Mouse (Mus musculus): ENCODE results near the gene Parva. TPM values are rescaled to one million over a fixed set of nuclear protein-coding genes. Genes with fewer than 3 reads are reported as not detected.

The Parva gene
- polyA plus RNA-seq, 1 experiment from 2014 or later = 18.4 TPM

DNA sequence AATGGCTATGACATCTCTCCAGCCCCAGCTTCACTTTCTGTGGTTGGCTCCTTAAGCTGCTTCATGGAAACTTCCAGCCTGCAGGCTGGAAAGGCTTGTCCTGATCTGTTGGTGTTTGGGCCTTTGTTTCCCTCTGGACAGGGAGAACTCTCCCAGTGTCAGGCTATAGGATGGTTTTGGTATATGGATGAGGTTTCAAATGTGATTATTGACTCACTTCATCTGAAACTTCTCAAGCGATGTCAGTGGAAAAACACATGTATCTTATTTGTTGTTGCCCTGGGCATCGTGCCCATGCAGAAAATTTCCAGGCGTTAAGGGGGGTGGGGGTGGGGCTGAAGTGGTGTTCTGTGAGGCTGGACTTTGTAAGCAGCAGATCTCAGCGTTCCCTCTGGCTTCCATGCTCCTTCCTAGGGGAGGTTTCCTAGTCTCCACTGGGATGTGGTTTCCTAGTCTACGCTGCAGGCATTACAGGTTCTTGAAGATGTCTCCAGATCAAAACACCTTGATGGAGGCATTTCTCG, 155.6 kb downstream of the Parva start:
- 84% methylated on average over 6 of the region's 6 CpGs for WGBS

DNA sequence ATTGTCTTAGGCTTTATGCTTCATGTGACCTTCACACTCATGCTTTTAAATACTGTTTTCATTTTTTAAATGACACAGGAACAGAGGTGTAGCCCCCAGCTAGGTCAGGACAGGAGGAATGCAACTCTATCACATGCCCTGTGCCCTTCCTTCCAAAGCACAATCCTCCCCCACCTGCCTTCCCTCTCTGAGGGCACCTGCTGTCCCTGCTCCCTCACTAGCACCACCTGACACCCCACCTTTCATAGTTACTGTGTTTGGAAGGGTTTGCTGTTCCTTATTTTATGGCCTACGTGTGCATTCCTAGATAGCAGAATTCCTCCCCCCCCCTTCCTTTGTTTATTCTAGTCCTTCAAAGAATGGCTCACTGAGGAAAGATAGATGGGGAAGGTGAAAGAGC, 160.1 kb downstream of the Parva start:
- H3K4me2 ChIP-seq (ENCODE audit: low read depth, low read length) = no peak overlapping the region
- no peaks in the 10 kb centered on the region for H3K4me1 ChIP-seq (ENCODE audit: control insufficient read depth, insufficient read depth, low read length)
- no peak overlapping the region for H3K9ac ChIP-seq (replicated peaks; ENCODE audit: low read depth, low read length)
- H3K4me3 ChIP-seq (ENCODE audit: low read depth, low read length) = no peak overlapping the region
- no peaks in the 10 kb centered on the region for H3K36me3 ChIP-seq (ENCODE audit: control insufficient read depth, insufficient read depth, low read length)
- H3K27ac ChIP-seq (ENCODE audit: low read depth, low read length) = no peak overlapping the region
- no peaks in the 10 kb centered on the region for H3K9me3 ChIP-seq (ENCODE audit: control insufficient read depth, low read length)
- H3K27me3 ChIP-seq (ENCODE audit: control insufficient read depth, insufficient read depth, low read length) = no peaks in the 10 kb centered on the region
- 65% methylated on average over 1 of the region's 1 CpGs for WGBS
- ATAC-seq (ENCODE audit: low read depth) = no peak

More for the DNA sequence above, 155.6 kb downstream of the Parva start:
- H3K4me3 ChIP-seq (ENCODE audit: low read depth, low read length) = no peak overlapping the region
- H3K9me3 ChIP-seq (ENCODE audit: control insufficient read depth, low read length) = no peaks in the 10 kb centered on the region
- H3K36me3 ChIP-seq (ENCODE audit: control insufficient read depth, insufficient read depth, low read length) = no peaks in the 10 kb centered on the region
- no peaks in the 10 kb centered on the region for H3K27me3 ChIP-seq (ENCODE audit: control insufficient read depth, insufficient read depth, low read length)
- H3K27ac ChIP-seq (ENCODE audit: low read depth, low read length) = no peak overlapping the region
- no peaks in the 10 kb centered on the region for H3K4me1 ChIP-seq (ENCODE audit: control insufficient read depth, insufficient read depth, low read length)
- no peak overlapping the region for H3K4me2 ChIP-seq (ENCODE audit: low read depth, low read length)
- no peak for ATAC-seq (ENCODE audit: low read depth)
- H3K9ac ChIP-seq (replicated peaks; ENCODE audit: low read depth, low read length) = no peak overlapping the region

DNA sequence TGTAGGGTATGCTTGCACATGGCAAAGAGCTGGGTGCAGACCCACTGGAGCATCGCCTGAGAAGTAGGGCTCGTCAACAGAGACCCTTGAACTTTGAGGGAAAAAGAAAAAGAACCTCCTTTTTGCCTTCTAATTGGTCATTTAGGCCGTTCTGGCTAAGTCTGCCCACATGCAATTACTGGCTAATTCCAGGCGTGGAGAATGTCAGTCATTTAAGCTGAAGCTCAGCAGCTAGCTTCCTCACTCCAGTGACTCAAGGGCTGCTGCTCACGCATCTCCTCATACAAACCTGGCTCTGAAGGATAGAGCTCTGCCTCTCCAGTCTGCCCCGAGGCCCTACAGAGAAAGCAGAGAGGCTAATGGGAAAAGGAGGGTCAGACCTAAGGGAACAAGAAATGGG, 162.2 kb downstream of the Parva start:
- ATAC-seq (ENCODE audit: low read depth) = no peak
- Histone ChIP-seq H3K4me1 (ENCODE audit: control insufficient read depth, insufficient read depth, low read length) (no peaks in the 10 kb centered on the region), H3K4me2 (ENCODE audit: low read depth, low read length) (no peak overlapping the region), H3K27me3 (ENCODE audit: control insufficient read depth, insufficient read depth, low read length) (no peaks in the 10 kb centered on the region), H3K36me3 (ENCODE audit: control insufficient read depth, insufficient read depth, low read length) (no peaks in the 10 kb centered on the region), H3K27ac (ENCODE audit: low read depth, low read length) (no peak overlapping the region), H3K9ac (replicated peaks; ENCODE audit: low read depth, low read length) (no peak overlapping the region), H3K9me3 (ENCODE audit: control insufficient read depth, low read length) (no peaks in the 10 kb centered on the region), H3K4me3 (ENCODE audit: low read depth, low read length) (no peak overlapping the region)
- 56% methylated on average over 6 of the region's 6 CpGs for WGBS

DNA sequence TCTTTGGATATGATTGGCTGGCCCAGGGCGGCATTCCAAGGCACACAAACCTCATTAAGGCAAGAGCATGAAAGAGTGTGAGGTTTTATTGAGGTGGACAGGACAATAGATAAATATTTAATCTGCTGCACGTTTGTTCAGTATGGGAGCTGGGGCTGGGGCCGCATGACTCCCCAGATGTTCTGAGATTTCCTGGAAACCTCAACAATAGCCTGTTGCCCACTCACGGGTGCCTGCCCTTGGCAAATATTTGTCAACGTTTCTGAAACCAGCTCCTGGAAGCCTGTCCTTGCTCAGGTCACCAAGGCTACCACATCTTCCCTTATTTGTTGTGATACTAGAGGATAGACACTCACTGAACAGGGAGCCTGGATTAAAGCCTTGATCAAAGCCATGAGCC, 166.3 kb downstream of the Parva start:
- H3K27ac ChIP-seq (ENCODE audit: low read depth, low read length) = no peak overlapping the region
- H3K4me1 ChIP-seq (ENCODE audit: control insufficient read depth, insufficient read depth, low read length) = no peaks in the 10 kb centered on the region
- no peaks in the 10 kb centered on the region for H3K9me3 ChIP-seq (ENCODE audit: control insufficient read depth, low read length)
- no peak overlapping the region for H3K9ac ChIP-seq (replicated peaks; ENCODE audit: low read depth, low read length)
- no peaks in the 10 kb centered on the region for H3K27me3 ChIP-seq (ENCODE audit: control insufficient read depth, insufficient read depth, low read length)
- H3K36me3 ChIP-seq (ENCODE audit: control insufficient read depth, insufficient read depth, low read length) = no peaks in the 10 kb centered on the region
- ATAC-seq (ENCODE audit: low read depth) = no peak
- WGBS = 75% methylated on average over 5 of the region's 5 CpGs
- no peak overlapping the region for H3K4me2 ChIP-seq (ENCODE audit: low read depth, low read length)
- H3K4me3 ChIP-seq (ENCODE audit: low read depth, low read length) = no peak overlapping the region

DNA sequence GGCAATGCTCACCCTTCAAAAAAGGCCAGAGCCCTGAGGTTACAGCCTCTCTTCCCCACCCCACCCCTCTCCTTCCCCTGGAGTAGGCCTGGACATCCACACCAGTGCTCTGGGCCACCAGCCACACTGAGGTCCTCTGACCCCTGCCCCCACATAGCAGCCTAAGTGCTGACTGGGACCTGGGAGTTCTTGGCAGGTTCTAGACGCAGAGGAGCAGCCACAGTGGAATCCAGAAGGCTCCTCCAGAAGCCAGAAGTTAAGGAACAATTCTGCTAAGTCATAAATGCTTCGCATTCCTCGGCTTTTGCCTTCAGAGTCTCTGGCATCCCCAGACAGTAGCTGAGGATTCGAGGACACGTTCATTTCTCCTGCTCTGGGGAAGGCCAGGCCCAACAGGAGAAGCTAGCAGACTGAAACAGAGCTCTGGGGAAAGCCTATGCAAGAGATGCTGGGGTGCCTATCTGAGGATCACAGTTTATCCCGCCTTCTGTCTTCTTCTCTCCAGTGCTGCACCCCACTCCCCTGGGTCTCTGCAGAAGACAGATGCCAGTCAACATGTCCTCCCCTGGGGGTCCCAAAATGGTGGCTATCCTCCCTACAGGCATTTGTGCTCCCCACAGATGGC, 168.0 kb downstream of the Parva start:
- Histone ChIP-seq H3K9ac (replicated peaks; ENCODE audit: low read depth, low read length) (no peak overlapping the region), H3K4me2 (ENCODE audit: low read depth, low read length) (no peak overlapping the region), H3K9me3 (ENCODE audit: control insufficient read depth, low read length) (no peaks in the 10 kb centered on the region), H3K4me3 (ENCODE audit: low read depth, low read length) (no peak overlapping the region), H3K27ac (ENCODE audit: low read depth, low read length) (no peak overlapping the region), H3K4me1 (ENCODE audit: control insufficient read depth, insufficient read depth, low read length) (no peaks in the 10 kb centered on the region), H3K36me3 (ENCODE audit: control insufficient read depth, insufficient read depth, low read length) (no peaks in the 10 kb centered on the region), H3K27me3 (ENCODE audit: control insufficient read depth, insufficient read depth, low read length) (no peaks in the 10 kb centered on the region)
- ATAC-seq (ENCODE audit: low read depth) = no peak
- 52% methylated on average over 6 of the region's 6 CpGs for WGBS

DNA sequence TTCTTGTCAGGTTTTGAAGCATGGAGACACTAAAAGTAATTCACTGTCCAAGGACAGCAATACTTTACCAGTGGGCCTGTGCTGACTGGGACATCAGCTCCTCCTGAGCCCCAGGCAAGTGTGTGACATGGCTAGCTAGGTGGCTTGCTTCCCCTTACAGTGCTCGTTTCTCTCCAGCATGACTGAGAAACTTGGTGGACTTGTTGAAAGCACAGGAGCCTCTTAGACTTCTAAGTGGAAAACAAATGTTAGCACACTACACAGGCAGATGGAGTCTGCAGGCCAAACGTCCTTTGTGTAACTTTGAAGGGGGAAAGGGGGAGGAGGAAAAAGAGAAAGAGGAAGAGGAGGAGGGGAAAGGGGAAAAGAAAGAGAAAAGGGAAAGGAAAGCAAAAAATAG, 172.3 kb downstream of the Parva start:
- Histone ChIP-seq H3K27me3 (ENCODE audit: control insufficient read depth, insufficient read depth, low read length) (no peaks in the 10 kb centered on the region), H3K4me2 (ENCODE audit: low read depth, low read length) (no peak overlapping the region), H3K9ac (replicated peaks; ENCODE audit: low read depth, low read length) (no peak overlapping the region), H3K4me1 (ENCODE audit: control insufficient read depth, insufficient read depth, low read length) (peaks cover 5% of the 10 kb centered on the region; the same call in 1 of the 2 replicates), H3K4me3 (ENCODE audit: low read depth, low read length) (no peak overlapping the region), H3K9me3 (ENCODE audit: control insufficient read depth, low read length) (no peaks in the 10 kb centered on the region), H3K36me3 (ENCODE audit: control insufficient read depth, insufficient read depth, low read length) (no peaks in the 10 kb centered on the region), H3K27ac (ENCODE audit: low read depth, low read length) (no peak overlapping the region)
- no peak for ATAC-seq (ENCODE audit: low read depth)
- WGBS = 32% methylated on average over 2 of the region's 2 CpGs

DNA sequence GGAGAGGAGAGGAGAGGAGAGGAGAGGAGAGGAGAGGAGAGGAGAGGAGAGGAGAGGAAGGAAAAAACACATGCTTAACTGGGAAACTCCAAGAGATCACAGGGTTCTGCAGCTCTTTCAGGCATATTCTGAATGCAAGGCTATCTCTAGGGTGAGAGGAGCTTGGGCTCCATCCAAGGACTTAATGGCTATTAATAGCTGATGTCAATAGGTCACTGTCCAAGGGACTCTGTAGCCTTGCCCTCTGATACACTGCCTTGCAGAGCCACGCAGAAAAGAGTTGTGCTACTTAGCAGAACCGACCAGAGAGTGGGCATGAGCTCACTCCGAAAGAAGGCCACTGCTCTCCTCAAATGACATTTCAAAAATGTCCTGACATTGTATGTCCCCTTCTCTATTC, 172.9 kb downstream of the Parva start:
- Histone ChIP-seq H3K9me3 (ENCODE audit: control insufficient read depth, low read length) (no peaks in the 10 kb centered on the region), H3K9ac (replicated peaks; ENCODE audit: low read depth, low read length) (no peak overlapping the region), H3K27me3 (ENCODE audit: control insufficient read depth, insufficient read depth, low read length) (no peaks in the 10 kb centered on the region), H3K36me3 (ENCODE audit: control insufficient read depth, insufficient read depth, low read length) (no peaks in the 10 kb centered on the region), H3K4me3 (ENCODE audit: low read depth, low read length) (no peak overlapping the region), H3K4me2 (ENCODE audit: low read depth, low read length) (no peak overlapping the region), H3K4me1 (ENCODE audit: control insufficient read depth, insufficient read depth, low read length) (peaks cover 5% of the 10 kb centered on the region; the same call in 1 of the 2 replicates), H3K27ac (ENCODE audit: low read depth, low read length) (no peak overlapping the region)
- 75% methylated on average over 3 of the region's 3 CpGs for whole genome bisulfite sequencing
- ATAC-seq (ENCODE audit: low read depth) = no peak

DNA sequence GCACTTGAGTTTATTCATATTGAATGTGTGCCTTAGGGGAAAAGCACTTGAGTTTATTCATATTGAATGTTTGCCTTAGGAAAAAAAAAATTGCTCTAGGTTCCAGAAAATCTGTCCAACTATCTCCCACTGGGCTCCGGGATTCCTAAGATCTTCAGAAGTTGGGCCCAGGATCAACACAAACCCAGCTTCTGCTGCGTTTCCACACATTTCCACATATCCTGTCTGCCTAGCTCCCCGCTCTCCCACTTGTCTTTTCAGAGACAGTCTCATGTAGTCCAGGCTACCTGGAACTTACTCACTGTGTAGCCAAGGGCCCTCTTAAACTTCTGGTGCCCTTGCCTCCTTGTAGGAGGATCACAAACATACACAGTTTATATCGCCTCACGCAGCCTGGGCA, 175.7 kb downstream of the Parva start:
- Histone ChIP-seq H3K27ac (ENCODE audit: low read depth, low read length) (no peak overlapping the region), H3K27me3 (ENCODE audit: control insufficient read depth, insufficient read depth, low read length) (no peaks in the 10 kb centered on the region), H3K4me1 (ENCODE audit: control insufficient read depth, insufficient read depth, low read length) (peaks cover 5% of the 10 kb centered on the region; the same call in 1 of the 2 replicates), H3K4me2 (ENCODE audit: low read depth, low read length) (no peak overlapping the region), H3K4me3 (ENCODE audit: low read depth, low read length) (no peak overlapping the region), H3K9ac (replicated peaks; ENCODE audit: low read depth, low read length) (no peak overlapping the region), H3K36me3 (ENCODE audit: control insufficient read depth, insufficient read depth, low read length) (no peaks in the 10 kb centered on the region), H3K9me3 (ENCODE audit: control insufficient read depth, low read length) (no peaks in the 10 kb centered on the region)
- 92% methylated on average over 5 of the region's 5 CpGs for WGBS
- ATAC-seq (ENCODE audit: low read depth) = no peak

DNA sequence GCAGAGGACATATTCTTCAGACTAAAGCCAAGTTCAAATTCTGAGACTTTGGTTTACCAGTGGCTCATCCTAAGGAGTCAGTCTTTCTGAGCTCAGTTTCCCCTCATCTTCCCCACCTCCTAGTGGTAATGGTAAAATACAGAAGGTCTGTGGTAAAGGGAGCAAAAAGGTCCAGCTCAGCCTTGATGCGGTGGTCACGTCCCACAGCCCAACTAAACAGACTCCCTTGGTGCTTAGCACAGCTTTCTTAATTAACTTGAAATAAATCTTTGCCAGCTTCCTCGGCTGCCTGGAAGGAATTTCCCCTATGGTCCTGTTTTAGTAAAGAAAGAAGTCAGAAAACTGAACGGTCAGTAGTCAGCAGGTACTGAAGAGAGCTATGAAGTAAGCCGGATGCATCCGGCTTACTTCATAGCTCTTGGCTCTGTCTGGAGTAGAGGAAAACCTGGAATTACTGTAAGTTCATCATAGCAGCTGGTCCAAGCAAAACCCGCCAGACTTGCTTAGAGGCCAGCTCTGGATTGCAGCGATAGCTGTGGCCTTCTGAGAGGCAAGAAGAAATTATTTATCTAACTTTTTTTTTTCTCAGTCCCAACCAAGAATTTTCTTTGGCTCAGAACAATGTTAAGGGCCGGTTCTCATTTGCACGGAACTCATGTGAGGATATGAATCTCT, 176.3 kb downstream of the Parva start:
- ATAC-seq (ENCODE audit: low read depth) = no peak
- peaks cover 5% of the 10 kb centered on the region; the same call in 1 of the 2 replicates for H3K4me1 ChIP-seq (ENCODE audit: control insufficient read depth, insufficient read depth, low read length)
- WGBS = 57% methylated on average over 10 of the region's 10 CpGs
- no peaks in the 10 kb centered on the region for H3K27me3 ChIP-seq (ENCODE audit: control insufficient read depth, insufficient read depth, low read length)
- no peaks in the 10 kb centered on the region for H3K36me3 ChIP-seq (ENCODE audit: control insufficient read depth, insufficient read depth, low read length)
- no peaks in the 10 kb centered on the region for H3K9me3 ChIP-seq (ENCODE audit: control insufficient read depth, low read length)
- no peak overlapping the region for H3K4me3 ChIP-seq (ENCODE audit: low read depth, low read length)
- H3K27ac ChIP-seq (ENCODE audit: low read depth, low read length) = no peak overlapping the region
- H3K9ac ChIP-seq (replicated peaks; ENCODE audit: low read depth, low read length) = no peak overlapping the region
- no peak overlapping the region for H3K4me2 ChIP-seq (ENCODE audit: low read depth, low read length)
